Mouse (Mus musculus) cerebellum, adult 2 months (tissue): Measurements from ENCODE around the gene Col17a1. TPM values are rescaled to one million over a fixed set of nuclear protein-coding genes. Genes with fewer than 3 reads are reported as not detected.
A peak's percentile ranks its signal among the peaks of the same experiment; 100 is the strongest.

Source experiments
- DNase-seq, 2 experiments: peaks; one replicate each; pipeline ENCODE4 v3.0.0; 2021
- H3K27ac ChIP-seq: fragments of 200-500 bp; 2 replicates; pipeline ENCODE4 v1.5.1; 2012; ENCODE audit warnings: low read length, control low read depth, inconsistent platforms; ENCODE audit not compliant: insufficient read depth
- H3K27me3 ChIP-seq: fragments of 200-500 bp; 2 replicates; pipeline ENCODE4 v1.6.1; 2012; ENCODE audit warnings: inconsistent platforms, mild to moderate bottlenecking, low read length, moderate library complexity; ENCODE audit not compliant: control insufficient read depth, insufficient read depth
- H3K4me1 ChIP-seq: fragments of 200-500 bp; 2 replicates; pipeline ENCODE4 v1.6.1; 2011; ENCODE audit warnings: low read length; ENCODE audit not compliant: control insufficient read depth, insufficient read depth
- H3K4me3 ChIP-seq: fragments of 200-500 bp; replicated peaks from 2 replicates; pipeline ENCODE3; 2011; ENCODE audit warnings: mild to moderate bottlenecking, low read depth, low read length, control low read depth; ENCODE audit not compliant: insufficient read depth
- CTCF ChIP-seq: fragments of 200-500 bp; IDR thresholded peaks from 2 replicates; pipeline ENCODE4 v1.5.1; 2011; ENCODE audit warnings: low read depth, mild to moderate bottlenecking, control low read depth, low read length, moderate library complexity, borderline replicate concordance; ENCODE audit not compliant: insufficient read depth
- POLR2A ChIP-seq: fragments of 200-500 bp; IDR thresholded peaks from 2 replicates; pipeline ENCODE4 v1.6.1; 2011; ENCODE audit warnings: low read length, control low read depth, borderline replicate concordance; ENCODE audit not compliant: insufficient read depth
- WGBS: fragments of 180-500 bp; shearing (Covaris S2); methylation state at CpG from one replicate; pipeline ENCODE4 v1.1.7; 2018; 5-methylcytosine and 5-hydroxymethylcytosine counted together
- polyA plus RNA-seq: library from polyadenylated mRNA; depleted of rRNA; stranded (reverse); fragments of >200 nt; gene quantifications from 2 replicates; pipeline ENCODE4 v1.2.3, GENCODE M21; 2012

Col17a1 gene
- polyA plus RNA-seq, 1 experiment, result 3.6 TPM

GRCm38 (mm10) chr19:47697067-47697466 lies 5.2 kb upstream of the Col17a1 start:
- H3K27ac ChIP-seq, result no peak overlapping the region
- no peak overlapping the region for H3K4me3 ChIP-seq
- no peak for TF ChIP-seq POLR2A
- no peak for TF ChIP-seq CTCF
- 65% methylated on average over 11 of the region's 11 CpGs for WGBS
- no peak for DNase-seq
- H3K4me1 ChIP-seq, result no peaks in the 10 kb centered on the region
- no peaks in the 10 kb centered on the region for H3K27me3 ChIP-seq

DNA sequence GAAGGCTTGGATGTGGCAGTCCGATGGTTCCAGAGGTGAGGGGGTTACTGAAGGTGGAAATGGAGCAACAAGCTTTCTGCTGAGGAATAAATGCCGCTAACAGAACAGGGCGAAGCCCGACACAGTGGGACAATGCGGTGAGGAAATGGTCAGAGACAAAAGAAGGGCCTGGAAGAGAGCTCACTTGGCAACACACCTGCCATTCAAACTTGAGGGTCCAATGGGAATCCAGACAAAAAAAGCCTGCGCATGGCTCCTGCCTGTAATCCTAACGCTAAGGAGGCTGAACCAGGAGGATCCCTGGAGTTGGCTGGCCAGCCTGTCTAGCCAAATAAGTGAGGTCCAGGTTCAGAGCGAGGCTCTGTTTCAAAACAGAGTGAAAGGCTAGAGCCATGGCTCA lies 4.5 kb upstream of the Col17a1 start:
- H3K4me3 ChIP-seq, result no peak overlapping the region
- TF ChIP-seq CTCF (no peak), POLR2A (no peak)
- DNase-seq, result no peak
- no peaks in the 10 kb centered on the region for H3K27me3 ChIP-seq
- no peak overlapping the region for H3K27ac ChIP-seq
- H3K4me1 ChIP-seq, result no peaks in the 10 kb centered on the region
- 87% methylated on average over 8 of the region's 8 CpGs for WGBS

DNA sequence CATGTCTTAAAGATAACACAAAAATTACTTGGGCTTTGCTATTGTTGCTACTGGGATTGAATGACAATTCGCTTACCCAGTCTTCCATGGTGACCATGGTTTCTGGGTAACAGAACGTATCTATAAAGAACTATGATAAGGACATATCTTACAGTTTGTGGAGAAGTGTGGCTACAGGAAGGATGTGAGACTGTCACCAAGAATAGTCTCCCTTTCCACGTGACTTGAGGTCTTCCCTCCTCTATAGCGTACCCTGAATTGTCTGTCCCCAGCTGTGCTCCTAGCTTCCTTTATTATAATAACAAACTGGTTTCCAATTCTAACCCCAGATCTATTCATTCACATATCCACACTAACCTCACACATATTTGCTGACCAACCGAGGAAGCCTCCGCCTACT lies 3.8 kb upstream of the Col17a1 start:
- no peak overlapping the region for H3K4me3 ChIP-seq
- 89% methylated on average over 6 of the region's 6 CpGs for WGBS
- no peak for DNase-seq

GRCm38 (mm10) chr19:47689592-47689991 lies 2.3 kb downstream of the Col17a1 start:
- 93% methylated on average over 7 of the region's 7 CpGs for WGBS
- Histone ChIP-seq H3K27me3 (no peaks in the 10 kb centered on the region), H3K4me1 (no peaks in the 10 kb centered on the region), H3K4me3 (no peak overlapping the region), H3K27ac (no peak overlapping the region)
- no peak for DNase-seq
- TF ChIP-seq CTCF (no peak), POLR2A (no peak)

More for the DNA sequence above, 3.8 kb upstream of the Col17a1 start:
- TF ChIP-seq POLR2A, result no peak
- TF ChIP-seq CTCF, result no peak
- Histone ChIP-seq H3K27ac (no peak overlapping the region), H3K4me1 (no peaks in the 10 kb centered on the region), H3K27me3 (no peaks in the 10 kb centered on the region)

DNA sequence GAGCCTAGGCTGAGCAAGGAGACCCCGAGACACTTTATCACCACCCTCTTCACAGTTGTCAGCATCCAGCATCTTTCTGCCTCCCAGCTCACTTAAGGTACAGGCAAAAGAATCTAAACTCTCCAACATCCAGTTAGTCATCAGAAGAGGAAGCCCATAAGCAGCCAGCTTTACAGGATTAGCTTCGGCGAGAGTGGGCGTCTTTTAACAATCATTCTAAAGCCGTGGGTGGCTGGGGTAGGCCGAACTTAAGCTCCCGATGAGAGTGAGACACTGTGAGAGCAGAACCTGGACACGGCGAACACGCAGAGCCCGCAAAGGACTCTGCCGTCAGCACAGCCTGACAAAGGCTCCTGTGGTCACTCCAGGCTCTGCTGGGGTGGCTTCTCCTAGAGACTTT lies 13.2 kb downstream of the Col17a1 start:
- 80% methylated on average over 12 of the region's 12 CpGs for WGBS
- Histone ChIP-seq H3K4me3 (no peak overlapping the region), H3K27me3 (no peaks in the 10 kb centered on the region), H3K4me1 (no peaks in the 10 kb centered on the region; the same call in 1 of the 2 replicates), H3K27ac (no peak overlapping the region)
- TF ChIP-seq POLR2A (no peak), CTCF (no peak)
- no peak for DNase-seq

- DNase-seq, result no peak
- Histone ChIP-seq H3K27me3 (no peaks in the 10 kb centered on the region), H3K4me1 (no peaks in the 10 kb centered on the region), H3K27ac (no peak overlapping the region), H3K4me3 (no peak overlapping the region)
- WGBS, result 38% methylated on average over 8 of the region's 8 CpGs
- TF ChIP-seq POLR2A, result no peak
- peak; percentile 48; the same call in 1 of the 2 replicates for TF ChIP-seq CTCF
These were observed 17.5 kb downstream of the Col17a1 start for GRCm38 (mm10) chr19:47674419-47674818.

DNA sequence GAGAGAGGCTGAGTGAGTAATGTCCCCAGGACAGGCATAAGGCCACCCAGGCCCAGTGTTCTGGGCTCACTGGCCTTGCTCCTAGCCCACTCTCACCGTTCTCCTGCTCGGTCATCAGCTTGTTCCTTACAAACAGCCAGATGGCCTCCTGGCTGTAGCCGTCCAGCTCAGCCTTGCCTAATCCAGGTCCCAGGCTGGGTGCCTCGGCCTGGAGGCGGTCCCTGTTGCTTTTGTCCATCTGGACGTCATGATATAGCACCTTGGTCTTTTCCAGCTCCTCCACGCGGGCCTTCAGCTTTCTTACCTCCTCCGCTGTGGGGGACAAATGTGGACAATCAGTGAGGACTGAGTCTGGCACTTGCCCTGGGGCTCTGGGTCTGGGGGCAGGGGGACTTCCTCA lies 23.5 kb downstream of the Col17a1 start:
- H3K4me3 ChIP-seq, result no peak overlapping the region
- 11% methylated on average over 9 of the region's 9 CpGs for WGBS

DNA sequence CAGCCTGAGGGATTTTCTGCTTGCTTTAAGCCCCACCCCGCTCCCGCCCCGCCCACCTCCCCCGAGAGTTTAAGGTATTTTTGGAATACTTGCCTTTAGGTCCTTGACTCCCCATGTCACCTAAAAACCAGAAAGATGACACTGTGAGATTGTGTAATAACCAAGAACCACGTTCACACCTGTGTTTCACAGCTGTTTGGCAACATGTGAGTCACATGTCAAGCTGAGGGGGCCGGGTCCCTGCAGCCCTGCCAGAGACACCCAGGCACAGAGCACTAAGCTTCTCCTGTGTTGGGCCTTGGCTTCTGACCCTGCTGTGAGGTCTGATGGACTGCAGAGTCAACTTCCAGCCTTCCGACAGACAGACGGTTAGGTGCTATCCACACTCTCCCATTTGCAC lies 24.3 kb downstream of the Col17a1 start:
- Histone ChIP-seq H3K27ac (peak overlapping the region; percentile 60), H3K4me1 (peaks cover 18% of the 10 kb centered on the region), H3K4me3 (no peak overlapping the region), H3K27me3 (no peaks in the 10 kb centered on the region)
- TF ChIP-seq CTCF, result no peak
- no peak for TF ChIP-seq POLR2A
- DNase-seq, result no peak
- WGBS, result 67% methylated on average over 8 of the region's 8 CpGs

More for the DNA sequence above, 23.5 kb downstream of the Col17a1 start:
- peak overlapping the region; percentile 66 for H3K27ac ChIP-seq
- H3K27me3 ChIP-seq, result no peaks in the 10 kb centered on the region
- peaks cover 18% of the 10 kb centered on the region for H3K4me1 ChIP-seq
- no peak for TF ChIP-seq CTCF
- peak; percentile 21; the same call in 1 of the 2 replicates for TF ChIP-seq POLR2A
- DNase-seq, result peak; percentile 66 to 76
